Mouse (Mus musculus) left cerebral cortex, adult 2 months (tissue): Measurements from ENCODE around the gene Emc9. TPM values are rescaled to one million over a fixed set of nuclear protein-coding genes. Genes with fewer than 3 reads are reported as not detected.

Experiments used
- DNase-seq, 2 experiments: peaks; one replicate each; pipeline ENCODE4 v3.0.0; 2021 to 2022; ENCODE audit warnings: low spot score in 2 of 2, mixed read lengths in 1 of 2; ENCODE audit errors: extremely low spot score in 1 of 2
- H3K27ac ChIP-seq: fragments of 200-600 bp; 2 replicates; pipeline ENCODE4 v1.8.1; 2022
- H3K4me3 ChIP-seq: fragments of 200-600 bp; 2 replicates; pipeline ENCODE4 v1.8.1; 2022
- CTCF ChIP-seq: fragments of 200-600 bp; IDR thresholded peaks from 2 replicates; pipeline ENCODE4 v1.8.1; 2022; ENCODE audit warnings: antibody characterized with exemption, mild to moderate bottlenecking, moderate library complexity
- intact Hi-C: fragments of 180-260 bp; cut with DNase I; formaldehyde crosslinking; loops from one replicate; pipeline ENCODE4 v1.15.1; 2025
- total RNA-seq, 2 experiments: library from RNA; stranded (reverse); gene quantifications; 2 replicates each; pipeline ENCODE4 v1.2.3; 2021

Gene Emc9
- total RNA-seq, 2 experiments from 2014 or later = 49.8 to 50.3 TPM

DNA sequence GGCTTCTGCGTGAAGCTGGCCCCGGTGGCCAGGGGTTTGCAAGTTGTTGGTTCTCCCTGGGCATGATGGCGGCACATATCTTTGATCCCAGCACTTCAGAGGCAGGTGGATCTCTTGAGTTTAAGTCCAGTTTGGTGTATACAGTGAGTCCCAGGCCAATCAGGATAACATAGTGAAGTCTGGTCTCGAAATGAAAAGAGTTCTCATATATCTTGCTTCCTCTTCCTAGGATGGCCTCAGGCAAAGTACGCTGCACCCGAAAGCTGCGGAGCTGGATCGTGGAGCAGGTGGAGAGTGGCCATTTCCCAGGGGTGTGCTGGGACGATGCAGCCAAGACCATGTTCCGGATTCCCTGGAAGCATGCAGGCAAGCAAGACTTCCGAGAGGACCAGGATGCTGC, 19.7 kb upstream of the Emc9 start:
- no peak for DNase-seq
- H3K4me3 ChIP-seq = no peak overlapping the region
- intact Hi-C loops = no loop called here
- no peak overlapping the region for H3K27ac ChIP-seq
- TF ChIP-seq CTCF = no peak

DNA sequence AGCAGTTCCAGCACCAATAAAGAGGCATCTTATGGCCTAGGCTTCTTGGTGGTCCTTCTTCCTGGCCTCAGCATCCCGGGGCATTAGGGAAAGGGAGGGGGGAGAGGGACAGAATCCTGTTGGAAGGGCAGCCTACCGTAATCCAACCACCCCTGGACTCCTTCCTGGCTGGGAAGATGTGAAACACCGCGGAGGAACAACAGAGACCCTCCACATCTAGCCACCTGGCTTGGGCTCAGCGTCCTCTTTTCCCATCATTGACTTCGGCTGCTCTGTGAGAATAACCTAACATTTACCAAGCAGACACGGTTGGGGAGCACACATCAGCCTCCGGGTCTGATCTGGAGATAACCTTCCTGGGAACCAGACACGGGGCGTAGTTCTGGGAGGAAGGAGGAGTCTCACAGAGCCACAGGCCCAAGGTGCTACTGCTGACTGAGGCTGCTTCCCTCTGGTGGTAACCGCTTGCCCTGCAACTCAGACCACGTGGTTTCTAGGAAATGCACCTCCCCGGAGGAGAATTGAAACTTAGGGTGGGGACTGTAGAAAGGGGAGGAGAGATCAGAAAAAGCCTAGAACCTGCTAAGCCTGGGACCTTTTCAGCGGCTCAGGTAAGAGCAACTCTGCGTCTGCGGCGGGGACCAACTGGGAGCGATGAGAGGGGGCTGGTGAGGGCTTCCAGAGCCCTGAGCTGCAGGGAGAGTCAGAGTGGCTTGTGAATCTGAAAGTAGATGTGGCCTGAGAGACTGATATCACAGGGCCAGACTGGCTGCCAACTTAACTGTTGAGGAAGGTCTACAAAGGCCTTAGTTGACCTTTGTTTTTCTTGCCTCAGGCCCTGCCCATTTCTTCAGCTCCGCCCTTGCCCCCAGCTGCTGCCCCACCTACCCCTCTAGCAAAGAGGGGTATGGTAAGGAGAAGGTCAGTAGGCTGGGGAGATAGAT, 18.8 kb upstream of the Emc9 start:
- intact Hi-C loops = no loop called here
- peak; percentile 82 to 86 for DNase-seq
- H3K27ac ChIP-seq = peak overlapping the region; percentile 78
- peak overlapping the region; percentile 44 for H3K4me3 ChIP-seq
- TF ChIP-seq CTCF = peak; percentile 92

DNA sequence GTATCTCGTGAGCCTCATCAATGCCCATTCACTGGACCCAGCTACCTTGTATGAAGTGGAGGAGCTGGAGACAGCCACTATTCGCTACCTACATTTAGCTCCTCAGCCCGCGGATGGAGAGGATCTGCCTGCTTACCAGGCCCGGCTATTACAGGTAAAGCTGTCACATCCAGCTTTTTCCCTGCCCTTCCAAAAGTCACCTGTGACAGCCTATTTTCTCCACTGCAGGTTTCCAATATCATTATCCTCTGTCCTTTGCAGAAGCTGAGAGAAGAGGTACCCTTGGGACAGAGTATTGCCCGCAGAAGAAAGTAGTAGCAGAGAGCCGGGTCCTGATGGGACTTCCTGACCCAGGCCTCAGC, 18.1 kb upstream of the Emc9 start, which contains the start of gene Irf9:
Gene Irf9 (plus strand): TSS at position 301 of the 362 bp plus-strand sequence.
- H3K4me3 ChIP-seq = peak within 1 kb of the TSS; percentile 44
- intact Hi-C loops = no loop called here
- no peak for TF ChIP-seq CTCF
- DNase-seq = no peak
- H3K27ac ChIP-seq = peak within 1 kb of the TSS; percentile 78

DNA sequence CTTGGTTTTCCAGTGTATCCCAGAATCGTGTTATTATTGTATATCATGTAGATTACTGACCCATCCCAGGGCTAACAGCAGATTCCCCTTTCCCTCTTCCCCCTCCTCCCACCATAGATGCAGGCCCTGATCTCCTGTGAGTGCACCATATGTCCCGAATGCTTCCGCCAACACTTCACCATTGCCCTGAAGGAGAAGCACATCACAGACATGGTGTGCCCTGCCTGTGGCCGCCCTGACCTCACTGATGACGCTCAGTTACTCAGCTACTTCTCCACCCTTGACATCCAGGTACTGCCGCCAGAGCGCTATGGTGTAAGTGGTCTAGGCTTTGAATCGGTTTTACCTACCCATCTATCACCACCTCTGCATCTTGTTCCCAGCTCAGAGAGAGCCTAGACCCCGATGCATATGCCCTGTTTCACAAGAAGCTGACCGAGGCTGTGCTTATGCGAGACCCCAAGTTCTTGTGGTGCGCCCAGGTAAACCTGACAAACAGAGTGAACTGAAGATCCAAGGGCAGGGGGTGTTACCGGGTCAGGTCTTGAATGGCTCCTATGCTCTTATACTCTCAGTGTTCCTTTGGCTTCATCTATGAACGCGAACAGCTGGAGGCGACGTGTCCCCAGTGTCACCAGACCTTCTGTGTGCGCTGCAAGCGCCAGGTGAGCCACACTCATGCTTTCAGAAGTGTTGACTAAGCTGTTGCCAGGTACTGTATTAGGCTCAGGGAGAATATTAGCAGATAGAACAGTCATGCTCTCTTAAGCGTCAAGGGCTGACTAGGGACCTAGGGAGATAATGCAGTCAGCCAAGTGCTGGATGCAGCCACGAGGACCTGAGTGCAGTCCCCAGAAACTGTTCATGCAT, 13.7 kb upstream of the Emc9 start:
- Histone ChIP-seq H3K27ac (no peak overlapping the region), H3K4me3 (no peak overlapping the region)
- TF ChIP-seq CTCF = no peak
- intact Hi-C loops = no loop called here
- no peak for DNase-seq

DNA sequence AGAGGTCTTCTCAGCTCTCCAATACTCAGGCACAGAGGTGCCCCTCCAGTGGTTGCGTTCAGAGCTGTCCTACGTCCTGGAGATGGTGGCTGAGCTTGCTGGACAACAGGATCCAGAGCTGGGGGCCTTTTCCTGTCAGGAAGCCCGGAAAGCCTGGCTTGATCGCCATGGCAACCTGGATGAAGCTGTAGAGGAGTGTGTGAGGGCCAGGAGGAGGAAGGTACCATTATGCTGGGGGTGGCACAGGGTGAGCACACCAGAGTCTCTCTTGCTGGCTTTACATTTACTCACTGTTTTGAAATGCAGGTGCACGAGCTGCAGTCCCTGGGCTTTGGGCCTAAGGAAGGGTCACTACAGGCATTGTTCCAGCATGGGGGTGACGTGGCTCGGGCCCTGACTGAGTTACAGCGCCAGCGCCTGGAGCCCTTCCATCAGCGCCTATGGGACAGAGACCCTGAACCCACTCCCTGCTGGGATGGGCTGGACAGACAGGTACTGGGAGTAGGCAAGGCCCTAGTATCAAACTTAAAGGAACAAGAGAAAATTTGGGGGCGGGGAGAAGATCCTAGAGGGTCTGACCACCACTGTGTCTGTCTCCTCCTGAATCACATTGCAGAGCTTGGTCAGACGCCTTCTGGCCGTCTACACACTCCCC, 11.1 kb upstream of the Emc9 start:
- H3K27ac ChIP-seq = no peak overlapping the region
- intact Hi-C loops = no loop called here
- no peak overlapping the region for H3K4me3 ChIP-seq
- DNase-seq = no peak
- no peak for TF ChIP-seq CTCF

DNA sequence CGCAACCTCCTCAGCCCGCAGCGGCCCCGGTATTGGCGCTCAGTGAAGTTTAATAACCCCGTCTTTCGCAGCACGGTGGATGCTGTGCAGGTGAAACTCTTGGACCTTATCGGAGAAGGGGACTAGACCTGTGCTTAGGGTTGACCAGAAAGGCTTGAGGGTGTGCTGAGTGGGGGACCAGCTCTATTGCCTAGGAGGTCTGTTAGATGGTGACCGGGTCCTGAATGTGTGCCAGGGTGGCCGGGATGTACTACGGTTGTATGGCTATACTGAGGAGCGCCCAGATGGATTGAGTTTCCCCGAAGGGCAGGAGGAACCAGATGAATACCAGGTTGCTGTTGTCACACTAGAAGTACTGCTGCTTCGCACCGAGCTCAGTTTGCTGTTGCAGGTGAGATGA, 7.1 kb upstream of the Emc9 start:
- TF ChIP-seq CTCF = no peak
- DNase-seq = no peak
- Histone ChIP-seq H3K4me3 (peak overlapping the region; percentile 91), H3K27ac (peak overlapping the region; percentile 79; the same call in 1 of the 2 replicates)
- intact Hi-C loops = no loop called here

DNA sequence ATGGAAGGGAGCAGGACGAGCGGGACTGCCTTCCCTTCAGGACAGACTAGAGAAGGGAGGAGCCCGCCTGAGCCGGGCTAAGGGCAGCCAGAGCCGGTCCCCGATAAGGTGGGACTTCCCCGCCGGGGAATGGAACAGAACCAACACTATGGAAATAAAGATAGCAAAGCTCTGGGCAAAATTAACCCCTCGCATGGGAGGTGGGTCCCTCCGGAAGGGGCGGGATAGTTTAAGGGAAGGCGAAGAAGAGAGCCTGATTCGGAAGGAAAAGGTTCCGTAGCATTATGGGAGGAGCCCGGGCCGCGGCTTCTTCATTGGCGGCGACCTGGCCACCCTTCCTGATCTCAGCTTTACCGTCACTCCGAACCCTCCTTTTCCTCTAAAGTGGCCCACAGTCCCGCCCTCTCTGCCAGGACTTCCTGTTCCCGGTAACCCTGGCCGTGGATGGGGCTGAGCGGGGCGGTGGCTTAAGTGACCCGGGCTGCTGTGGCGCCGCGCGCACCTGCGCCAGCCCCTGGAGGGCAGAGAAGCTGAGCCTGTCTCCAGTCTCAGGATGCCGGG, 6.3 kb upstream of the Emc9 start, which contains the start of gene Rnf31:
Gene Rnf31 (plus strand): TSS at position 378 of the 561 bp plus-strand sequence.
- Histone ChIP-seq H3K27ac (peak within 1 kb of the TSS; percentile 94), H3K4me3 (peak within 1 kb of the TSS; percentile 91)
- TF ChIP-seq CTCF = no peak
- DNase-seq = peak; percentile 89 to 90
- intact Hi-C loops = loop anchor here (1.0 kb wide), 1 partner anchor 31 kb away; the partner anchor contains the start of genes A730061H03Rik and Dcaf11

DNA sequence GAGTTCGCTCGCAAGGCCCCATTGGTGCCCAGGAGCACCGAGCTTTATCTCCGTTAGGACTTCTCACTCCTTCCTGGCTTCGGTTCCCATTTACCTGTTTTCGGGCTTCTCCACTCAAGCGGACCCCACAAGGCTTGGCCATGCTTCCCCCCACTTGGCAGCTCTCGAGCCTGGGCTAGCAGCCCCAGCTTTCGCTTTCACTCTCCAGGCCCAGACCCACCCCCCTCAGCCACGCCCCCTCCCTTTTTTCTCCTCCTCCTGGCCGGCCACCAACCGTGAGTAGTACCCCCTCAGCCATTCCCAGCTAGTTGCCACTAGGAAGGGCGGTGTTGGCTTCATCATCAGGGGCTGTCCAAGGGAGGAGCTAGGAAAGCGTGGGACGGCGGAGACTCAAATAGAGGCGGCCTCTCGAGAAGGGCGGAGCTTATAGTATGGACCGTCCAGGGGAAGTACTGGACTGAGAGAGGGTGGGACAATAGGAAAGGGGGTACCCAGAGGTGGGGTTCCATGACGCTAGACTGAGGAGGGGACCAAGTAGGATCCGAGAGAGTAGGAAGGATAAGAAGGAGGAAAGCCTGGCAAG, 5.7 kb upstream of the Emc9 start, which contains the start of gene Psme2:
Gene Psme2 (minus strand): TSS at position 366 of the 583 bp plus-strand sequence.
- peak within 1 kb of the TSS; percentile 94 for H3K27ac ChIP-seq
- intact Hi-C loops = loop anchor here (1.0 kb wide), 1 partner anchor 31 kb away; the partner anchor contains the start of genes A730061H03Rik and Dcaf11
- peak within 1 kb of the TSS; percentile 91 for H3K4me3 ChIP-seq
- TF ChIP-seq CTCF = no peak
- DNase-seq = peak; percentile 86 to 88

DNA sequence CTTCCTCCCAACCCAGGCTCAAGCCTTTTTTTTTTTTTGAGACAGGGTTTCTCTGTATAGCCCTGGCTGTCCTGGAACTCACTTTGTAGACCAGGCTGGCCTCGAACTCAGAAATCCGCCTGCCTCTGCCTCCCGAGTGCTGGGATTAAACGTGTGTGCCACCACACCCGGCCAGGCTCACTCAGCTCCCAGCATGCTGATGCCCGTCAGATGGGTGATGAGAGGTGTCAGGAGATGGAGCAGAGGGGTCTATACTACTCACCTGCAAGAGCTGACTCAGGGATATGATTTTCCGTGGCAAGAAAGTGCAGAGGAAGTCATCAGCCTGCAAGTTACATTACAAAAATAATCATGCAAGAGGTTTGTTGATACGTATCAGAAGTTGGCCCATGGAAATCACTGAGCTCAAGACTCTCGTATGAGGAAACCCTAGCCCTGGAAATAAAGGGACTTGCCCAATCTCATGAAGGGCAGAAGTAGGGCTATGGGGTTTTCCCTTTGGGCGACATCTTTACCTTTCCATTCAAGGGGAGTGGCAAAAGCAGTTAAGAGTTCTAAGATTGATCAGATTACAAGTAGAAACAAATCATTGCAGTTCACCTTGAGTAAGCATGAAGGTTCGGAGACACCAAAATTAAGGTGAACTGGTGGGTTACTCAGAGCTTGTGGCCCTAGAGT, 4.8 kb upstream of the Emc9 start:
- intact Hi-C loops = no loop called here
- TF ChIP-seq CTCF = no peak
- no peak for DNase-seq
- Histone ChIP-seq H3K4me3 (peak overlapping the region; percentile 91), H3K27ac (peak overlapping the region; percentile 73)

DNA sequence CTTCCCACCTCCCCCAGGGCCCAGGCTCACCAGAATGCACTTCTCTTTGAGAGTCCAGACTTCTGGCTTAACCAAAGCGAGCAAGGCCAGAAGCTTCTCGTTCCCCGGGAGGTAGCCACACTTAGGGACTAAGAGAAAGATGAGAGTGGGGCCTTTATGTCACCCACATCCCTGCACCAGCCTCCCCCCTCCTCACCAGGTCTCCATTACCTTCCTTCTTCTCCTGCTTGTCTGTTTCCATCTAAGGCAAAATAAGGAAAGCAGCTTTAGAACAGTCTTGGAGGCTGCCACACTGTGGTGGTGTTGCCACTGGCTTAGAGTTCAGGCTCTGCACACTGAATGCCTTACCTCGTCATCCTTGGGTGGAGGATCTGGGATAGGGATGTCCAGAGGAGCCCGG, 4.2 kb upstream of the Emc9 start:
- H3K4me3 ChIP-seq = no peak overlapping the region
- no peak for DNase-seq
- intact Hi-C loops = no loop called here
- no peak overlapping the region for H3K27ac ChIP-seq
- TF ChIP-seq CTCF = no peak
